Mouse (Mus musculus): ENCODE measurements around the gene Fgf22. TPM values are rescaled to one million over a fixed set of nuclear protein-coding genes. Genes with fewer than 3 reads are reported as not detected.
A peak's percentile ranks its signal among the peaks of the same experiment; 100 is the strongest.

Gene Fgf22
- total and polyA plus RNA-seq, 2 experiments from 2014 or later, result 1.0 to 1.7 TPM

GRCm38 (mm10) chr10:79712029-79712428, 42.8 kb upstream of the Fgf22 start:
- TF ChIP-seq CTCF (IDR thresholded peaks at IDR 0.05; ENCODE audit: low read depth), result peak; percentile 40
- Histone ChIP-seq H3K9me3 (ENCODE audit: low read length) (no peaks in the 10 kb centered on the region), H3K36me3 (ENCODE audit: insufficient read depth) (peaks cover 33% of the 10 kb centered on the region), H3K4me2 (ENCODE audit: low read depth) (no peak overlapping the region), H3K4me3 (ENCODE audit: low read depth, low read length) (no peak overlapping the region), H3K27ac (ENCODE audit: low read depth, low read length) (no peak overlapping the region), H3K27me3 (ENCODE audit: insufficient read depth, low read length) (peaks cover 12% of the 10 kb centered on the region), H3K4me1 (ENCODE audit: insufficient read depth) (peaks cover 5% of the 10 kb centered on the region; the same call in 1 of the 2 replicates), H3K9ac (no peak overlapping the region)
- WGBS, result 80% methylated on average over 1 of the region's 1 CpGs
- DNase-seq (no peak), ATAC-seq (no peak)

GRCm38 (mm10) chr10:79712499-79713126, 42.3 kb upstream of the Fgf22 start:
- peaks cover 12% of the 10 kb centered on the region for H3K27me3 ChIP-seq (ENCODE audit: insufficient read depth, low read length)
- peaks cover 7% of the 10 kb centered on the region for H3K4me1 ChIP-seq (ENCODE audit: insufficient read depth)
- H3K36me3 ChIP-seq (ENCODE audit: insufficient read depth), result peaks cover 33% of the 10 kb centered on the region
- DNase-seq (peak; percentile 84), ATAC-seq (peak; percentile 54)
- H3K9ac ChIP-seq, result no peak overlapping the region
- H3K9me3 ChIP-seq (ENCODE audit: low read length), result no peaks in the 10 kb centered on the region
- H3K4me3 ChIP-seq (ENCODE audit: low read depth, low read length), result no peak overlapping the region
- 20% methylated on average over 4 of the region's 6 CpGs for WGBS
- H3K4me2 ChIP-seq (ENCODE audit: low read depth), result no peak overlapping the region
- TF ChIP-seq CTCF (IDR thresholded peaks at IDR 0.05; ENCODE audit: low read depth), result peak; percentile 79
- no peak overlapping the region for H3K27ac ChIP-seq (ENCODE audit: low read depth, low read length)

- DNase-seq, result no peak
- Histone ChIP-seq H3K4me1 (ENCODE audit: insufficient read depth) (peaks cover 12% of the 10 kb centered on the region), H3K9ac (no peak overlapping the region), H3K27ac (ENCODE audit: low read depth, low read length) (no peak overlapping the region), H3K4me2 (ENCODE audit: low read depth) (no peak overlapping the region), H3K9me3 (ENCODE audit: low read length) (no peaks in the 10 kb centered on the region), H3K36me3 (ENCODE audit: insufficient read depth) (peaks cover 33% of the 10 kb centered on the region), H3K27me3 (ENCODE audit: insufficient read depth, low read length) (peaks cover 12% of the 10 kb centered on the region), H3K4me3 (ENCODE audit: low read depth, low read length) (no peak overlapping the region)
- TF ChIP-seq CTCF (IDR thresholded peaks at IDR 0.05; ENCODE audit: low read depth), result no peak
- WGBS, result 39% methylated on average over 1 of the region's 1 CpGs
- no peak for ATAC-seq
Observed at GRCm38 (mm10) chr10:79713163-79713562, 41.7 kb upstream of the Fgf22 start.

GRCm38 (mm10) chr10:79714996-79715395, 39.9 kb upstream of the Fgf22 start:
- WGBS, result 59% methylated on average over 4 of the region's 4 CpGs
- TF ChIP-seq CTCF (IDR thresholded peaks at IDR 0.05; ENCODE audit: low read depth), result no peak
- H3K9me3 ChIP-seq (ENCODE audit: low read length), result no peaks in the 10 kb centered on the region
- no peak overlapping the region for H3K4me2 ChIP-seq (ENCODE audit: low read depth)
- H3K4me1 ChIP-seq (ENCODE audit: insufficient read depth), result peaks cover 12% of the 10 kb centered on the region
- H3K4me3 ChIP-seq (ENCODE audit: low read depth, low read length), result no peak overlapping the region
- no peak for DNase-seq
- peaks cover 20% of the 10 kb centered on the region for H3K36me3 ChIP-seq (ENCODE audit: insufficient read depth)
- ATAC-seq, result no peak
- no peak overlapping the region for H3K27ac ChIP-seq (ENCODE audit: low read depth, low read length)
- no peak overlapping the region for H3K9ac ChIP-seq
- H3K27me3 ChIP-seq (ENCODE audit: insufficient read depth, low read length), result peaks cover 12% of the 10 kb centered on the region

GRCm38 (mm10) chr10:79716254-79716987, 38.5 kb upstream of the Fgf22 start, which contains the start of gene Hcn2:
Gene Hcn2, plus strand, starts transcription at chr10:79716634.
- peak; percentile 47 for DNase-seq
- 5% methylated on average over 71 of the region's 91 CpGs for WGBS
- Histone ChIP-seq H3K9ac (peak within 1 kb of the TSS; percentile 72), H3K27ac (ENCODE audit: low read depth, low read length) (peak within 1 kb of the TSS; percentile 62), H3K9me3 (ENCODE audit: low read length) (no peaks in the 10 kb centered on the region), H3K4me3 (ENCODE audit: low read depth, low read length) (peak within 1 kb of the TSS; percentile 79), H3K4me2 (ENCODE audit: low read depth) (peak within 1 kb of the TSS; percentile 93), H3K36me3 (ENCODE audit: insufficient read depth) (peaks cover 6% of the 10 kb centered on the region), H3K4me1 (ENCODE audit: insufficient read depth) (peaks cover 12% of the 10 kb centered on the region), H3K27me3 (ENCODE audit: insufficient read depth, low read length) (peaks cover 12% of the 10 kb centered on the region)
- no peak for TF ChIP-seq CTCF (IDR thresholded peaks at IDR 0.05; ENCODE audit: low read depth)
- peak; percentile 65 for ATAC-seq

- Histone ChIP-seq H3K27ac (ENCODE audit: low read depth, low read length) (peak overlapping the region; percentile 62), H3K36me3 (ENCODE audit: insufficient read depth) (peaks cover under 1% of the 10 kb centered on the region), H3K27me3 (ENCODE audit: insufficient read depth, low read length) (peaks cover 12% of the 10 kb centered on the region), H3K4me1 (ENCODE audit: insufficient read depth) (peaks cover 12% of the 10 kb centered on the region), H3K4me3 (ENCODE audit: low read depth, low read length) (peak overlapping the region; percentile 79), H3K9me3 (ENCODE audit: low read length) (no peaks in the 10 kb centered on the region), H3K9ac (peak overlapping the region; percentile 72), H3K4me2 (ENCODE audit: low read depth) (peak overlapping the region; percentile 93)
- DNase-seq (peak; percentile 52), ATAC-seq (peak; percentile 53)
- TF ChIP-seq CTCF (IDR thresholded peaks at IDR 0.05; ENCODE audit: low read depth), result no peak
- whole genome bisulfite sequencing, result 4% methylated on average over 41 of the region's 44 CpGs
Observed at GRCm38 (mm10) chr10:79716988-79717355, 37.9 kb upstream of the Fgf22 start.
